Mouse (Mus musculus) CH12.LX (cell line): ENCODE measurements around the gene Arhgap21. TPM values are rescaled to one million over a fixed set of nuclear protein-coding genes. Genes with fewer than 3 reads are reported as not detected.
"Not testable (repeated sequence)": the region's sequence is repeated elsewhere in the genome, so short reads cannot be mapped to it uniquely, and the experiment has no call there.

Experiments used
- DNase-seq: peaks from one replicate; pipeline ENCODE4 v3.0.0-alpha.2; 2013; ENCODE audit errors: extremely low read depth
- H3K27ac ChIP-seq: 2 replicates; pipeline ENCODE4 v1.5.1; 2012; ENCODE audit warnings: low read depth, mild to moderate bottlenecking, control low read depth, moderate library complexity; ENCODE audit not compliant: insufficient read depth
- H3K27me3 ChIP-seq: replicated peaks from 2 replicates; pipeline ENCODE3; 2012; ENCODE audit warnings: inconsistent platforms
- H3K36me3 ChIP-seq, 2 experiments: replicated peaks in 1 of 2; 2 replicates each; pipeline versions ENCODE3 to v1.6.1; 2012; ENCODE audit warnings: inconsistent platforms in 1 of 2, low read length in 1 of 2, mild to moderate bottlenecking in 1 of 2, mixed read lengths in 1 of 2, moderate library complexity in 1 of 2; ENCODE audit not compliant: control insufficient read depth in 1 of 2, insufficient read depth in 1 of 2
- H3K4me1 ChIP-seq, 2 experiments: 2 replicates each; pipeline ENCODE4 v1.6.1; 2012; ENCODE audit warnings: inconsistent platforms in 1 of 2, moderate library complexity in 1 of 2; ENCODE audit not compliant: insufficient read depth in 2 of 2, control insufficient read depth in 1 of 2
- H3K4me2 ChIP-seq: 2 replicates; pipeline ENCODE4 v1.6.1; 2012; ENCODE audit warnings: low read depth, mild to moderate bottlenecking, control low read depth; ENCODE audit not compliant: poor library complexity, insufficient read depth, severe bottlenecking
- H3K4me3 ChIP-seq, 3 experiments: fragments of 150-350 bp in 1 of 3; sonication (generic) in 1 of 3; replicated peaks in 1 of 3; 2 replicates each; pipeline versions ENCODE3 to v1.5.1; 2011 to 2012; ENCODE audit warnings: low read depth in 2 of 3, low read length in 2 of 3, mild to moderate bottlenecking in 2 of 3, moderate library complexity in 2 of 3, control low read depth in 1 of 3, improper control_type of control experiment in 1 of 3, inconsistent platforms in 1 of 3, mixed read lengths in 1 of 3; ENCODE audit not compliant: poor library complexity in 1 of 3
- H3K79me2 ChIP-seq: replicated peaks from 2 replicates; pipeline ENCODE4 v1.6.1; 2012; ENCODE audit warnings: mild to moderate bottlenecking, moderate library complexity; ENCODE audit not compliant: control insufficient read depth, poor library complexity, insufficient read depth, severe bottlenecking; ENCODE audit errors: extremely low read depth
- H3K9ac ChIP-seq: 2 replicates; pipeline ENCODE4 v1.6.1; 2012; ENCODE audit warnings: low read depth, mild to moderate bottlenecking, control low read depth, moderate library complexity; ENCODE audit not compliant: insufficient read depth
- H3K9me3 ChIP-seq: replicated peaks from 2 replicates; pipeline ENCODE3; 2012; ENCODE audit warnings: low read length, inconsistent platforms, mixed read lengths
- CHD1 ChIP-seq: IDR thresholded peaks from 2 replicates; pipeline ENCODE4 v1.6.1; 2012; ENCODE audit warnings: low read depth, low read length, improper control_type of control experiment, inconsistent platforms
- CTCF ChIP-seq, 2 experiments: IDR thresholded peaks in 1 of 2; conservative IDR thresholded peaks in 1 of 2; 2 replicates each; pipeline ENCODE4 v1.5.1; 2011 to 2012; ENCODE audit warnings: low read depth in 2 of 2, low read length in 2 of 2, improper control_type of control experiment in 1 of 2, inconsistent platforms in 1 of 2, mild to moderate bottlenecking in 1 of 2, moderate library complexity in 1 of 2
- GABPA ChIP-seq: IDR thresholded peaks from 2 replicates; pipeline ENCODE4 v1.6.1; 2012; ENCODE audit warnings: low read depth, low read length, improper control_type of control experiment, inconsistent platforms; ENCODE audit not compliant: insufficient replicate concordance
- IRF4 ChIP-seq: IDR thresholded peaks from 2 replicates; pipeline ENCODE4 v1.6.1; 2014; ENCODE audit warnings: low read depth, mild to moderate bottlenecking, inconsistent platforms, low read length, improper control_type of control experiment
- MEF2A ChIP-seq: IDR thresholded peaks from 2 replicates; pipeline ENCODE4 v1.6.1; 2014; ENCODE audit warnings: low read depth, mild to moderate bottlenecking, inconsistent platforms, low read length, improper control_type of control experiment, borderline replicate concordance
- MXI1 ChIP-seq: IDR thresholded peaks from 2 replicates; pipeline ENCODE4 v1.6.1; 2011; ENCODE audit warnings: mild to moderate bottlenecking, low read depth, low read length, improper control_type of control experiment
- NELFE ChIP-seq: IDR thresholded peaks from 2 replicates; pipeline ENCODE4 v1.6.1; 2011; ENCODE audit warnings: low read depth, low read length, improper control_type of control experiment
- PAX5 ChIP-seq: IDR thresholded peaks from 2 replicates; pipeline ENCODE4 v1.6.1; 2012; ENCODE audit warnings: low read length, inconsistent platforms, mixed read lengths
- POLR2A ChIP-seq: IDR thresholded peaks from 2 replicates; pipeline ENCODE4 v1.6.1; 2011; ENCODE audit warnings: low read depth, mild to moderate bottlenecking, improper control_type of control experiment, low read length
- RAD21 ChIP-seq: IDR thresholded peaks from 2 replicates; pipeline ENCODE4 v1.6.1; 2011; ENCODE audit warnings: low read depth, mild to moderate bottlenecking, low read length, improper control_type of control experiment, moderate library complexity
- SMC3 ChIP-seq: IDR thresholded peaks from 2 replicates; pipeline ENCODE4 v1.6.1; 2011; ENCODE audit warnings: low read depth, low read length, improper control_type of control experiment
- TBP ChIP-seq: conservative IDR thresholded peaks from 2 replicates; pipeline ENCODE4 v1.6.1; 2011; ENCODE audit warnings: low read depth, low read length, improper control_type of control experiment
- USF1 ChIP-seq: IDR thresholded peaks from 2 replicates; pipeline ENCODE4 v1.6.1; 2014; ENCODE audit warnings: low read depth, mild to moderate bottlenecking, inconsistent platforms, low read length, improper control_type of control experiment
- ZNF384 ChIP-seq: IDR thresholded peaks from 2 replicates; pipeline ENCODE4 v1.6.1; 2012; ENCODE audit warnings: low read depth, low read length, improper control_type of control experiment, inconsistent platforms
- dilution Hi-C: fragments of 300-500 bp; cut with MboI; formaldehyde crosslinking; loops from 2 replicates; pipeline ENCODE4 v1.14.3; 2020; ENCODE audit warnings: low sequenced_read_pairs; ENCODE audit not compliant: extremely low pct_unique_long_range_greater_than_20kb, extremely low pct_ligation_motif_present
- in situ Hi-C: fragments of 300-500 bp; cut with MboI; formaldehyde crosslinking; loops from 3 replicates; pipeline ENCODE4 v1.14.3; 2019; ENCODE audit warnings: low sequenced_read_pairs, low pct_ligation_motif_present, low pct_unique_long_range_greater_than_20kb, mixed read lengths
- polyA plus RNA-seq: library from polyadenylated mRNA; unstranded; fragments of >175 nt; gene quantifications from 2 replicates; pipeline ENCODE4 v1.2.1, GENCODE M21; 2012; ENCODE audit warnings: low read depth; ENCODE audit not compliant: insufficient read length
- total RNA-seq, 2 experiments: library from RNA; depleted of rRNA; stranded (reverse); fragments of 300-350 nt in 1 of 2; fragments of >200 nt in 1 of 2; gene quantifications; 2 replicates each; pipeline ENCODE4 v1.2.3; 2012 to 2014

Arhgap21 gene
- total and polyA plus RNA-seq, 3 experiments: 7.6 to 22.7 (median 10.8) TPM

DNA sequence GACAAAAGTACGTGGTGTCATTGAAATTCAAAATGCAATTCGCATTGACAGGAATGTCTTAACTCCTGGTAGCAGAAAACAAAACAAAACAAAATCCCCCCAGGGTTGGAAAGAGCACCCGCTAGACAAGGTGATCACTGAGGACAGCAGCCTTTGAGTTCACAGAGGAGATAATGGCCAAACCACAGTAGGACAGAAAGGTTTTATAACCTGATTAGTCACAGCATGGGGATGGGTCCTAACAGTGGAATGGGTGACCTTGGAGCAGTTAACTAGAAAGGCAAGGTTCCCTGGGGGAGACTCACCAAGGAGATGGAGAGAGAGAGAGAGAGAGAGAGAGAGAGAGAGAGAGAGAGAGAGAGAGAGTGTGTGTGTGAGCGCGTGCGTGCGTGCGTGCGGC is 34.3 kb downstream of the Arhgap21 start:
- no peaks in the 10 kb centered on the region for H3K27me3 ChIP-seq
- TF ChIP-seq CHD1: no peak
- no peak for TF ChIP-seq TBP
- H3K79me2 ChIP-seq: no peaks in the 10 kb centered on the region
- H3K4me2 ChIP-seq: no peak overlapping the region
- no peaks in the 10 kb centered on the region for H3K9me3 ChIP-seq
- no peak overlapping the region for H3K9ac ChIP-seq
- no peak overlapping the region for H3K27ac ChIP-seq
- H3K4me1 ChIP-seq: peaks cover 0 to 8% of the 10 kb centered on the region in 2 experiments; a peak in 1 of 4 replicates
- dilution Hi-C loops (no loop called here), in situ Hi-C loops (no loop called here)
- no peak for DNase-seq
- peaks cover 0 to 22% of the 10 kb centered on the region in 2 experiments for H3K36me3 ChIP-seq
- no peak overlapping the region for H3K4me3 ChIP-seq

DNA sequence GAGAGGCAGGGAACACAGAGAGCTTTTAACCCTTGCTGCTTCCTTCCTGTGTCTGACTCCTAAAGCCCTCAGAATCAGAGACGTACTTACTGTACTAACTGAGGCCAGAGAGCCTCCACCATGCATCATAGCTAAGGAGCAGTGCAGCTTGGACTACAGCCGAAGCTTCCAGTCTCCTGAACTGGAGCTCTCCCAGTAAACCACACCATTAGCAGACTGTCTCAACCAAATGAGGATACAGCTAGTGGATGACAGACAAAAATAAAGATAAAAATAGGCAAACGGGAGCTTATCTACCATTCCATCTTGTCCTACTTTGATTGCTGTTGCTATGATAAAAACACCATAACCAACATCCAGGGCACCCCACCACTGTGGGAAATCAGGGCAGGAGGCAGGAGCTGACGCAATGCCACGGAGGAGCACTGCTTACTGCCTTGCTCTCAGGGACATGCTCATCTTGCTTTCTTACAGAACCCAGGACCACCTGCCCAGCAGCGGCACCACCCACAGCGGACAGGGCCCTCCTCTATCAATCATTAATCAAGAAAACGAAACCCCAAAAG is 35.9 kb downstream of the Arhgap21 start:
- DNase-seq: no peak
- no peak overlapping the region for H3K27ac ChIP-seq
- TF ChIP-seq NELFE (no peak), GABPA (no peak), RAD21 (no peak), ZNF384 (no peak), MEF2A (no peak), CHD1 (no peak), PAX5 (no peak), SMC3 (no peak), CTCF (conservative IDR thresholded peaks at IDR 0.05 in 1 of 2, IDR thresholded peaks at IDR 0.05 in 1 of 2; ENCODE audit: low read depth in 2 of 2, low read length in 2 of 2) (no peak), POLR2A (no peak), MXI1 (no peak), USF1 (no peak), IRF4 (no peak)
- TF ChIP-seq, all 38 proteins: peak for 0
- Histone ChIP-seq H3K9ac (no peak overlapping the region), H3K9me3 (no peaks in the 10 kb centered on the region), H3K4me2 (no peak overlapping the region), H3K27me3 (no peaks in the 10 kb centered on the region), H3K4me3 (no peak overlapping the region), H3K36me3 (peaks cover 0 to 20% of the 10 kb centered on the region in 2 experiments), H3K79me2 (no peaks in the 10 kb centered on the region), H3K4me1 (peaks cover 0 to 12% of the 10 kb centered on the region in 2 experiments; a peak in 1 of 4 replicates)
- in situ Hi-C loops (no loop called here), dilution Hi-C loops (no loop called here)

DNA sequence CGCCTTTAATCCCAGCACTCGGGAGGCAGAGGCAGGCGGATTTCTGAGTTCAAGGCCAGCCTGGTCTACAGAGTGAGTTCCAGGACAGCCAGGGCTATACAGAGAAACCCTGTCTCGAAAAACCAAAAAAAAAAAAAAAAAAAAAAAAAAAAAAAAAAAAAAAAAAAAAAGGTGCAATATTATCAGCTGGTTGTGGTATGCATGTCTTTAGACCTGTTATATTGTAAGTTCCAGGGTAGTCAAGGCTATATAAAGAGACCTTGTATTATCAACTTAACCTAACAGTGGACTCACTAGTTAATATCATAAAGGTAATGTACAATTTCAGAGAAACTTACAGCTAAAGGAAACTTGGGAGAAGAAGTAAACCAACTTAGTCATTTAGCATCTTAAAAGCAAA is 36.9 kb downstream of the Arhgap21 start:
- H3K27me3 ChIP-seq, H3K27ac ChIP-seq, in situ Hi-C loops, dilution Hi-C loops, DNase-seq, H3K4me3 ChIP-seq, H3K4me1 ChIP-seq, H3K9ac ChIP-seq, H3K79me2 ChIP-seq, H3K9me3 ChIP-seq, H3K4me2 ChIP-seq: not testable (repeated sequence)
- peak; percentile 54; the same call in 1 of the 2 replicates for TF ChIP-seq ZNF384
- peaks cover 0 to 16% of the 10 kb centered on the region in 2 experiments for H3K36me3 ChIP-seq
